Mouse (Mus musculus): ENCODE data around the gene Phactr2. TPM values are rescaled to one million over a fixed set of nuclear protein-coding genes. Genes with fewer than 3 reads are reported as not detected.
"Not testable (repeated sequence)": the region's sequence is repeated elsewhere in the genome, so short reads cannot be mapped to it uniquely, and the experiment has no call there.

Phactr2 gene
- total RNA-seq, 2 experiments from 2014 or later: 24.6 to 27.1 TPM

DNA sequence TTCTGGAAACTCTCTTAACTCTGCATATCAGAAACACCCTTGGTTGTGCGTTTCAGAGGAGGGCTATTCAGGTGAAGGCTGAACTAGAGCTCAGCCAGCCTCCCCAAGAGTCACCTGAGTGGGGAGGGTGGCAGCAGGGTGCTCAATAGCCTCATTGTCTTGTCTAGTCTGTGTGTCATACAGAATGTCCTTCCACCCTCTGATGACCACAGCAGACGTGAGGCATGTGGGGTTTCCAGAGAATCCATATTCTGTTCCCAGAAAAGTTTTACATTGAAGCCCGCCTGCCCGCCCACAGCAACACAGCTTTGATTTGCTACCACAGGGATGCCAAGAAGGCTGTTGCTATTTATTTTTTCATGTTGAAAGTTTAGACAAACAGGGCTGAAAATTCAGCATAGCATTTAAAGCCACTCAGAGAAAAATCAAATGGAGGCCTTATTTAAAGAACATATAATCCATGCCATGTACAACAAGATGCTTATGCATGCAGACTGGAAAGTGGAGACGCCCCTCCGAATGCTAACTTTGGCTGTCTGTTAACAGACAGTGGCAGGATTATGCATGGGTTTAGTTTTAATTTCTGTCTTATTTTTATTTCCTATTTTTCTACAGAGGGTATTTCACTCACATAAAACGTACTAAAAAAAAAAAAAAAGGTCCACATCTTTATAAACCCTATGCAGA, 248.7 kb downstream of the Phactr2 start:
- no peak for DNase-seq (ENCODE audit: low spot score in 2 of 2)

DNA sequence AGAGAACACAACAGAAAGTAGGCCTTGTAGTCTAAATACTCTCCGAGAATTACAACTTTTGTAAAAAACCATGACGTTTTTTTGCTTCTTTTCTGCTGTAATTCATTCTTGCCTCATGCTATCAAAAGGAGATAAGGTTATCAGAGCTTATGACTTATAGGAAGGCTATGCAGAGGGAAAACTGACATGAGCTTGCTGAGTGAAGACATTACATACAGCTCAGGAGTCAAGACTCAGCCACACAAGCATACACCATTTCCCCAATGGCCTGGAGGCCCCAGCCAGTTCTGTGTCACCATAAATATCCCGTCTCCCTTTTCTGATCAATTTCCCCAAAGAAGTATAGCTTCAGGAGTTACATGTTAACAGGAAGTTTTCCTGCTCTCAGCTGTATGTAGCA, 252.1 kb downstream of the Phactr2 start:
- DNase-seq (ENCODE audit: low spot score in 2 of 2): no peak

DNA sequence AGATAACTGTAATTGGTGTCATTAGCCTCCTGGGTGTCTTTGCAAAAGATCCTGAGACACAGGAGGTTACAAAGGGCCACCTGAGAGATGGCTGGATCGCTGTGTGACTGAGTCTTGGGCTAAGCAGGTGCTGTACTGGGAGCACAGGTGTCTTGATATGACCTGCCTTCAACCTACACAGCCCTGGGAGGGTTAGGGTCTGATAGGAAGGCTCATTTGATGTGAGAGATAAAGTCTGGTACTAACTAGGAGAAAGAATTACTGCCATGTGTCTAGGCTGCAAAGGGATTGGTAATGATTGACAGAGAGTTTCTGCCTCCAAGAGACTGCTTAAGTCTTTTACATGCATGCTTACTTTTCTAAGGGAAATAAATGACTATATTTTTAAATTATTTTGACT, 254.2 kb downstream of the Phactr2 start:
- no peak for DNase-seq (ENCODE audit: low spot score in 2 of 2)

DNA sequence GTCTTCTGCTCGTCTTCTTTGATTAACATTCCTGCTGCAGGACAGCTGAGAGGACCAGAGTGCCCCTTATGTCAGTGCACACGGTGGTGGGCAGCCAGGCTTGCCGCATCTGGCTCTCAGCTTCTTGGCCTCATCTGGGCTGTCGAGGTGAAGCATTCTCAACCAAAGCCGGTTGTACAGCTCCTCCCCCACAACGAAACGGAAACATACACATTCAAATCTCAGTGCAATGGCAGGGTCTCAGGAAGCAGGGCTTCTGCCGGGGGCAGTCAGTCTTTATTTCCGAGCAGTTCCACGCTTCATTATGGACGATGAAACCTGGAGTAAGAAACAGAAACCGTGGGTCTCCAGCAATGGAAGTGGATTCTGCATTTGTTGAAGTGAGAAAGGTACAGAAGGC, 260.3 kb downstream of the Phactr2 start:
- no peak for DNase-seq (ENCODE audit: low spot score in 2 of 2)

DNA sequence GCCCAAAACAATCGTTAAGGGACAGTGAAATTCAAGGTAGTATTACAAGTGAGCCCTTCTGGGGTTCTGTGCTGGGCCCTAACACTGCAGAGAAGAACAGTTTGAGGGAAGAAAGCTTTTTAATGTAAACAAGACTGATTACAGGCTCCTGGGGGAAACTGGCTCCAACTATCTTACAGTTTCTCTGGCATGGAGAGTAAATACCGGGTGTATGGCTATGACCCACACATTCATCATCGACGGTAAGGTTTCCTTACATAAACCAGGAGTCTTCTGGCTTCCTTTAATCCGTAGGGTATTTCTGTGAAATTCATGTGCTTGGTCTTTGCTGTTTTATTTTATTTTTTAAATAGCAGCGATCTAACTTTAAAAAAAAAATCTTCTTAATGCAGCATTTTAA, 261.4 kb downstream of the Phactr2 start:
- no peak for DNase-seq (ENCODE audit: low spot score in 2 of 2)

DNA sequence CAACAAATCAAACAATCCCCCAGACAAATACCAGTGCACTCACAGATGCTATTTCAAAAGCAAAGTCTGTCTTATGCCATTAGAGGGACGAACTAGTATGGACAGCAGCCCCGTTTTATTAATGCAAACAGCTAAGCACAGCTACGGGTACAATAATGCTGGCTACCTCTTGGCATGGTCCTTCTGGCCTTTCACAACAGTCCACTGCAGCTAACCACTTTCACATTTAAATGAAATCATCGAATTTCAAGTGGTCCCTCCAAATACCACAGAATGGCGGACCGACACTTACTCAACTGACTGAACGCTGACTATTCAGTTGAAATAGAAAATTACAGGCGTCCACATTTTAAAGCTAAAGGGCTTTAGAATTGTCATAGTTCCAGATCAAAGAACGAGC, 261.9 kb downstream of the Phactr2 start:
- DNase-seq (ENCODE audit: low spot score in 2 of 2): no peak

DNA sequence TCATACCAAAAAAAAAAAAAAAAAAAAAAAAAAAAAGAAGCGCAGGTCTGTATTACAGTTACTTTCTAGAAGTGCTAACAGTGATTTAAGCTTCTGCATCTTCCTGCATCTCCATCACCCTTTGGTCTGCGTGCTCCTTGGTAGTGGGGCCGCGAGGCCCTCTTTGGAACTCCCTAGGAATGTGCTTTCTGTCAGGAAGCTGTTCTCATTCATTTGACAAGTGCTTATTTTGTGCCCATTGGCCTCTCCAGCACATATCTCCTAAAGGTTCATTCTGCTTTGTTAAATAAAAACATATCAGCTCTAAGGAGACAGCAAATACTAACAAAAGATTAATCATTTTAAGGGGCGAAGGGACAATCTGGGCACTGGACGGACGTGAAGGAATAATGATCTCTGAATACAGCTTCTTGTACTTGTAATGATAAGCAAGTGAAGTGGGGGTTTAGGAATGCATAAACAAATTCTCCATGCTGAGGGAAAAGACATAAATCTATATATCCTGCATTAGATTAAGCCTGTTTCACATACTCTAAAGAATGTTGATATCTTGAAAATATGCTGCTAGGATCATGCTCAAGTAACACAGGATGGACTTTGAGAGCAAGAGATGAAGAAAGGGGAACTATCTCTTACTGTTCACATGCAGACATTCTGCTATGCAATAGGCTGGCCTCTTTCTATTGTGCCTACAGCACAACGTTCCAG, 264.1 kb downstream of the Phactr2 start:
- no peak for DNase-seq (ENCODE audit: low spot score in 2 of 2)

DNA sequence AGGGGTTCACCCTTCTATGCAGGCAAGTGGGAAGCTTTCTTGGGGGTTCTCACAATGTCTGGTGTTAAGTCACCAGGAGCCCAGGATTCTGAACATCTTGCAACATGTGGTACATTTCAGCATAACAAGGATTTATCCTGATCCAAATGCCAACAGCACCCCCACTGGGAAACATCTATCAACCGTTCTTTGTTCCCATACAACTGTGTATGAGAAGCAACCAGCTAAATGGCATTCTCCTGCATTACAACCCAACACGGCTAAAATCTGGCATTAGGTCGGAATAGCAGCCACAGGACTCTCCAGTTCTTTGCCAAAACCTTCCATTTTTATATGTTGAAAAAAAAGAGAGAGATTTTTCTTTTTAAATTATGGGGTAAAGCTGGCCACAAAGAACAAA, 264.7 kb downstream of the Phactr2 start:
- DNase-seq (ENCODE audit: low spot score in 2 of 2): no peak

DNA sequence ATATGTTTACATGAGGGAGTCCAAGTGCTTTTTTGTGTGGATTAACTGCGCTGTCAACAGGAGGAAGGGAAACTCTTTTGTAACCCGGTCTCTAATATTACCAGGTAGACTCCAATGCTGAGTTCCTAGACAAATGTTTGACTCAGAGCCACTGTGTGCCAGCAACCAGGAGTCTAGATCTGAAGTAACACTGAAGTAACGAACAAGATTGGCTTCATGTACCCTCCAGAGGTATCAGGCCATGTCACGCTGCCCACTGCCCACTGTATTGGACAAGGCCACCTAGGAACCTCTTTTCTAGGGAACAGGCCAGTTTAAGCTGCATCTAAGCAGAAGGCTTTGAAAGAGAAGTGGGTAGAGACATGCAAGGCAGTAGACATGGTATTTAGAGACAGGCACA, 265.2 kb downstream of the Phactr2 start:
- DNase-seq (ENCODE audit: low spot score in 2 of 2): no peak

DNA sequence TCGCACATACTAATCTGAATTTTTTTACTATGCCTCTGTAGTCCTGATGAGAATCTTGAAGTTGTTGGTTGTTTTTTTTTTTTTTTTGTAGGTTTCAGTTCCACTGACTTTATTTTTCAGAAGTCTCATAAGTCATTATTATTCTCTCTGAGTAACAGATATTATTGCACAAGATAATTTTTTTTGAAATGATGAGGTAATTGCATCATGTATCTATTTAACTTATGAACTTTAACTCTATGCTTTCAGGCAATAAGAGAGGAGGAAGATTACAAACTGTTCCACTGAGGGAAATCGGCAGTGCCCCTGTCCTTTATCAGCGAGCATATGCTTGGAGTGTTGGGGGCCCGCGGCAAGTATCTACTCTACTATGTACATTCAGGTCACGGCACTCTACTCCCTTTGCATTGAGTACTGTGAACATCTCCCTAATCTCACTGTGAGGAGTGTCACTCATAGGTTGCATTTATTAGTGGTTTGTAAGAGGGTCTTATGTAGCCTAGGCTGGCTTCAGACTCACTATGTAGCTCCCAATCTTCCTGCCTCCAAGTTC, 272.4 kb downstream of the Phactr2 start:
- DNase-seq (ENCODE audit: low spot score in 2 of 2): no peak

DNA sequence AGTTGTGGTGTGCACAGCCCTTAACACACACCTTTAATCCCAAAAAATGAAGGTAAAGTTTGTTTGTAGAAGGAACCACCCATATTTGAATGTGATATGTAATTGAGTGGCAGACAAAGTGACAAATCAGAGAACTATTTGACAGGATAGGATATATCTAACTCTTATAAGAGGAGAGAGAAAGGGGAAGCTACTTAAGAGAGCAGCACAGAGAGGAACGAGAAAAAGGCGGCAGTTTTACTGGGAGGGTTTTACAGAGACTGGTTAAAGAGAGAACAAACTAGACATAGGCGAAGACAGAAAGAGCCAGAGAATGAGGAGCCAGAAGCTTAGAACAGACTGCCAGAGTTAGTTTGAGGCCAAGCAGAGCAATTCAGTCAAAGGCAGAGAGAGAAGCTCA, 273.4 kb downstream of the Phactr2 start:
- DNase-seq (ENCODE audit: low spot score in 2 of 2): no peak

DNA sequence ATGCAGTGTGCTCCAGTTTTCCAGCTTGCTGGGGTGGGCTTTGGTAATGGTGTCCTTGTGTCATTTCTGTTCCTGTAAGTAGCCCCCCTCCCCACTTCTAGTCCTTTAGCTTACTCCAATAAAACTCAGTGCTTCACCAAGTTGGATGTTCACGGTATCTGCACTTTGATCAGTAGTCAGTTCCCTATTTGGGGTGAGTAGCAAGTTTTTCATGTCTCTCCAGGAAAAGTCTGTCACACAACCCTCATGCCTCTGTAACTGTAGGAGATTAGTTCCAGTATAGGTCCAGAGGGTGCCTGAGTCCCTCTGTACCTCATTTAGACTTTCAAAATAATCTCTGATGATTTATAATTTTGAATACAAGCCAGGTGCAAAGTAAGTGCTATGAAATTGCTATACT, 275.0 kb downstream of the Phactr2 start:
- no peak for DNase-seq (ENCODE audit: low spot score in 2 of 2)

DNA sequence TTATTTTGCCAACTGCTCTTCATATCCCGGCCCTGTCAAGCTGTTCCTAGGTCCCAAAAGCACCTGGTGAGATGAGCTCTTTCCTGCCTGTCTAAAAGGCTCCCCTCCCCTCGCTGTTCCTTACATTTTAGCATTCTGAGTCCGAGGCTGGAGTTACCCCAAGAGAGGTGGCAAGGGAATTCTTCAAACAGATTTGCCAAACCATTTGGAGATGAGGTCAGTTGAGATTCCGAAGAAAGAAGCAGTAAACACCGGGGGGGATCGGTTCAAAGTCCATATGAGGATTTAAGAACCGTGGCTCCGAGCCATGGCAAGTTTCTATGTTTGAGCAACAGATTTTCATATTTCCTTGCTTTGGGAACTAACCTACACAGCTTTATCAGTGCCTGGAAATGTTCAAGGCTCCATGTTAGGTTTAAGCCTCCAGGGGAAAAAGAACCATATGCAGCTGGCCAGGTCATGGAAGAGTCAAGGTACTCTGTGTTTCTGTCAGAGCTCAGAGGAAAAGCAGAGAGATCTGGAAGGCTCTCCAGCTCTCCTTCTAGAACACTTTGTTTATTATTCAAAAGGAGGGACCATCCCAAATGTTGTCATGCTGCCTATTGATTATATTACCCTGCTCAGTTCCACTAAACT, 277.2 kb downstream of the Phactr2 start:
- DNase-seq (ENCODE audit: low spot score in 2 of 2): no peak

DNA sequence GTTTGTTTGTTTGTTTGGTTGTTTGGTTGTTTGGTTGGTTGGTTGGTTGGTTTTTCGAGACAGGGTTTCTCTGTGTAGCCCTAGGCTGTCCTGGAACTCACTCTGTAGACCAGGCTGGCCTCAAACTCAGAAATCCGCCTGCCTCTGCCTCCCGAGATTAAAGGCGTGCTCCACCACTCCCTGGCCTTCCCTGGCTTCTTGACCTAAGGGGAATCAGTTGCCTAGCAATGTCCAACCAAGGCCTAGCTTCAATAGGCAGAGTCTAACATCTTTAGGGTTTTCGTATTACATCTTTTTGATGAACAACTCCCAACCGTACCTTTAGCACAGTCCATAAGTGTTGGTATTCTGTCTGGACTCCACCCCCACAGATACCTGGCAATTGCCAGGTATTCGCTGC, 280.7 kb downstream of the Phactr2 start:
- not testable (repeated sequence) for DNase-seq (ENCODE audit: low spot score in 2 of 2)

DNA sequence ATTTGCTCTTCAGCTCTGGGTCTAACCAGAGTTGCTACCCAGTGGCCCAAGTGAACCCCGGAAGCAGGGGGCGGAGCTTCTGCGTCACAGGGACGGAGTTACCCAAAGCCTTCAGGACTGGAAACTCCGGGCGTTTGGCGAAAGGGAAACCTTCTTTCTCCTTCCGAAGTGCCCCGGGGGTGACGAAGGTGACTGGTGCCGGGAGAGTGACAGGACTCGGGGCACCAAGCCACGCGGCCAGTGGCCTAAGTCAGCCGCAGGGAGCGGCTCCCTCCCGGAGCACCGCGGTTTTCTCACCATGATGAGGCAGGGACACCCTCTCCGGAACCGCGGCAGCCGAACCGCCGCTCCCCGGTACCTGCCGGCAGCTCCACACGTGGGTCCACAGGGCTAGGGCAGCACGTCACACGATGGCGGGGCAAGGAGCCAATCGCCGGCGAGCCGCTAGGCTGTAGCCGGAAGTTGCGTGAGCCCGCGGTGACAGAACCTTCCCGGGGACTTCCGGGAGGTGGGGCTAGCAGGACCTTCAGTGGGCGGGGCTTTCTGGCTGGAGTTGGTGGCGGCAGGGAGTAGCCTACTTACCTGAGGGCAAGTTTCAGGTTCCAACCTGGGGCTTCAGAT, 281.4 kb downstream of the Phactr2 start, which contains the start of gene Ltv1:
Gene Ltv1, minus strand, starts transcription at position 438 of the 621 bp plus-strand sequence.
- peak; percentile 94 to 96 for DNase-seq (ENCODE audit: low spot score in 2 of 2)

DNA sequence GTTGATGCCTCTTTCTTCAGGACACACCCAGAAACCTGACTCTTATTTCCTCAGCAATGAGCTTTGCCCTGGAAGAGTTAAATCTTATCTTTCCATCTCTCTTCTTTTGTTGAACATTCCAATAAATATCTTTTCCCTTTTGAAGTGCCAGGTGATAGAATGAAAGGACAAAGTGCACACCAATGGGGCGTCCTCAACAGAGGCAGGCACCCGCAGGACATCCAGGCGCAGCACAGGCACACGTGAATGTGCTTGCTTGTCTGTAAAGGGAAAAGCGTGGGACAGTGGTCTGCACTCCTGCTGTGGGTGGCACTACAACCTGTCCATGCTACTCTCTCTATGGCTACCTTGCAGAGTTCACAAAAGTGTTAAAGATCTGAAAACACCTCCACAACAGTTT, 284.3 kb downstream of the Phactr2 start:
- DNase-seq (ENCODE audit: low spot score in 2 of 2): no peak

DNA sequence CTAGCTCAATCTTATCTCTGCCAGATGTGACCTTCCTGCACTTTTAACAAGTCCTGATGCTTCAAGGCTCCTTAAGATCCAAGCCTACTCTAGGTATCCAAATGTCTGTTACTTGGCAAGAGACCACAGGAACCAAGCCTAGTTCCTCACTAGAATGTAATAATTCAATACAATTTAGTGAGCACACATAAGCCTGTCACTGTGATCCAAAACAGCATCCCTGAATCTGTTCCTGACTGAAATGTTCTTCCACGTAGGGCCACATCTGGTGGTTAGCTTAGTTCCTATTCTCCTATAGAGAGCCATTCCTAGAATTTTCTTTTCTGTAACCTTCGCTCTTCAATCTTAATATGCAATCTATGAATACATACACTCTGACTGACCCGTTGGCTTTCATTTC, 287.5 kb downstream of the Phactr2 start:
- DNase-seq (ENCODE audit: low spot score in 2 of 2): no peak

DNA sequence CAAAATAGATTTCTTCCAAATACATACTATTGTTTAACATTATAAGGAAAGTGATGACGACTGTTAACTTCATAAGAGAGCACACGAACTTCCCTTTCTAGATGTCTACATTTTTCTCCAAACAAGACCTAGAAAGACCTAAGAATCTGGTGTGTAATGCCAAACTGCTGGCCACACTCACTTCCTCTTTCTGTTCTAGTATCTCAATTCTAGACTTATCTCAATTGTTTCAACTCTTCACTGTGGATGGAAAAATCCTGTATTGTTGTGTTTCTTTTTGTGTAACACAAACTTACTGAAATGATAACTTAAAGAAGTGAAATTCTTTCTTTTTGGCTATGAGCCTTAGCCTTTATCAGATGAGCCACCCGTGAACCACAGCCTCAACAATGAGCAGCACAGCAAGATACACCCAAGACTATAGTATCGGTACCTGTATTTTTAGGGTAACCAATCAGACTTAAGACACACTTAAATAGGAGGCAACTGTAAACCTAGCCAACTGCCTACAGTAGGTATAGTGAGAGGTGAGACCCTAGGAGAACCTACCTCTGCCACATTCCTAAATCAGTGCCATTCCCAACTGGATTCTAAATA, 289.9 kb downstream of the Phactr2 start:
- no peak for DNase-seq (ENCODE audit: low spot score in 2 of 2)

DNA sequence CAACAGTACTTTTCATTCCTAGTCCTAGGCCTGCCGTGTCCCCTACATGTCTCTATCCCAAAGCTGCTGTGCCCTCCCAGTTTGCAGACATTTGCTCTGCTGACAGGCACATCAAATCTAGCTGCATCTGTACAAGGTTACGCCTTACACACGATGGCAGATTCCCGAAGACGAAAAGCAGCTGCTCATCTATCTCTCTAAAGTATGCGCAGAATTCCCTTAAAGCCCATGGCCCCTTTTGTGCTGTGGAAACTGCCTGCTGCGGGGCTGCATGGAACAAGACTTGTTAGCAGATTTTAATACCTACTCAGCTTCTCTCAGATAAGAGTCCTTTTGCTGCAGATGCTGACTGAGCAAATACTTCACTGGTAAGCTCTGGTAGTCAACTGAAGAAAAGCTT, 294.0 kb downstream of the Phactr2 start:
- no peak for DNase-seq (ENCODE audit: low spot score in 2 of 2)

DNA sequence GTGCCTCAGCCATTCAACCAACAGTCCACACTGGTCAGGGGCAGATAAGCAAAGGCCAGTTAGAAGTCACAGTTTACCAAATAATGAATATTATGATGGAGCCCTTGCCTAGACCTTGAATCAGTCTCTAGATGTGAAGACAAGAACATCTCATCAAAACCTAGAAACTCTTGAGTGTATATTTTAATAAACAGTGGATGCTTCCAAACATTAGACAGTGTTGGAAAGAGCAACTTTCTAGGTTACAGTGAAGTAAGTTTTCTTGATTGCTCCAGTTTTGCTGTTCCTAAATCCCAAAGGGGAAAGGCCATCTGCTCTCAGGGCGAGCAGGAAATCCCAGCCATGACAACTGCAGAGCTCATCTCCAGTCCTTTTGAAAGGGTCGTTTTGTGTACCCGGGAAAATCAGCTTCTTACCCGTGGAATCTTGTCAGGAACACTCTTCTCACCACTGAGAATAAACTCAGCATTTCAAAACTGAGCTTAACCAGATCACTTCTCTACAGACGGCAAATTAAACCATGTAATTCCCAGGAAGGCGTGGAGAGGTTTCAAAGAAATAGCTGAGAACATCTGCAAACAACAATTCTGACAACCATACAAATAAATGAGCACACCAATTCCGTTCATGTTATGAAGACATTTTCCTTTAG, 296.1 kb downstream of the Phactr2 start, which contains the start of gene Zc2hc1b:
Gene Zc2hc1b, minus strand, starts transcription at position 51 of the 652 bp plus-strand sequence.
- DNase-seq (ENCODE audit: low spot score in 2 of 2): no peak

DNA sequence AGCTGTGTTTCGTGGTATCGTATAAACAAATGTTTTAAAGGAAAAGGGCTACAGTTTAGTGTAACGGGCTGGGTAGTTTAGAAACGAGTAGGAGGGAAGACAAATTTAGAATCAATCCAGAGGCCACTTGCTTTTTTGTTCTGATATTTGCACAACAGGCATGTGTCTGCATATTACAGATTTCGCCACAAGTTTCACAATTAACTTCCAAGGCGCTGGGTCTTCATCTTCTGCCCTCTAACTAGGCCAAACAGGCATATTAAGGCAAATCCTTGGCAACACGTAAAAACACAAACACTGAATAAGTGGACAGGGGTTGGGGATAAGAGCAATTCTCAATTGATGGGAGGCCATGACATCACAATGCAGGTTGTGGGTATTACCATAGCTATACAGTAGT, 298.3 kb downstream of the Phactr2 start:
- no peak for DNase-seq (ENCODE audit: low spot score in 2 of 2)
